Mouse (Mus musculus) adrenal gland, adult 18-20 months (tissue): Measurements from ENCODE around the gene Kirrel2. TPM values are rescaled to one million over a fixed set of nuclear protein-coding genes. Genes with fewer than 3 reads are reported as not detected.

Experiments
- DNase-seq, 2 experiments: peaks; one replicate each; pipeline ENCODE4 v3.0.0; 2021 to 2022; ENCODE audit warnings: low spot score in 2 of 2
- total RNA-seq, 2 experiments: library from RNA; stranded (reverse); gene quantifications; 1 replicate in 1 of 2; 2 replicates in 1 of 2; pipeline ENCODE4 v1.2.3; 2021

The Kirrel2 gene
- total RNA-seq, 2 experiments from 2014 or later: not detected

- no peak for DNase-seq
Measured at GRCm38 (mm10) chr7:30453327-30453726, 4.2 kb downstream of the Kirrel2 start.

- DNase-seq: no peak
Measured at GRCm38 (mm10) chr7:30450241-30450640, 7.2 kb downstream of the Kirrel2 start.

DNA sequence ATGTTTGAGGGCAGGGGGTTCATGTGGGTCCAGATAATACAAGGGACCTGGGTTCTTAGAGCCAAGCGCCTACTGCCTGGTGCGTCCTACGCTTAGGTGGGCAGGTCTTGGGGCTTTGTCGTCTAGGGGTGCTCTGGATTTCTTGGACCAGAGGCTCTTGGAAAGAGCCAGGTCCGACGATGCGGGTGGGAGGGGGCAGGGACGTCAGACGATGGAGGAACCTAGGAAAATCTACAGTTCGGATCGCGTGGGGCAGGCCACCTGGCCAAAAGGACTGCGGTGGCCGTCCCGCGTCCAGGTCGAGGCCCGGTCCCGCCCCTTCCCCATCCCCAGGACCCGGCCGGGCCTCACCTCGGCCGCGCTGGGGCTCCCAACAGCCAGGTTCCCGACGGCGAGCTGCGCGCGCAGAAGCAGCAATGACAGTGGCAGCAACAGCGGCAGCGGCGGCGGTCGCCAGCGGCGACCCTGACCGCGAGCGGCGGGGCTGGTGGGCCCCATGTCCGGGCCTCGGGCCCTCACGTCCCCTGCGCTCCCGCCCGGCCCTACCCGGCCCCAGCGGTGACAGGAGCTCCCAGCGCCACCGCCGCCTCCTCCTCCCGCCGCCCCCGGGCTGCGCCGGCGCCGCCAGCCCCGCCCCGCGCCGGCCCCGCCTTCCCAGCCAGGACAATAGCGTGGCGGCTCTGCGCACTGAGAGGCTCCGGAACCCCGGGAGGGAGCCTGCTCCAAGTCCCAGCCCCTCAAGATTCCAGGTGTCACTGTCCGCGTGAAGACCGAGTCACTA is 12.3 kb downstream of the Kirrel2 start, which contains the start of gene Aplp1:
Gene Aplp1 (minus strand): TSS at position 565 of the 781 bp plus-strand sequence.
- peak; percentile 67 to 73 for DNase-seq

- peak in 1 of 2 experiments; percentile 24 for DNase-seq
Measured at GRCm38 (mm10) chr7:30444154-30444970, 13.1 kb downstream of the Kirrel2 start.

DNA sequence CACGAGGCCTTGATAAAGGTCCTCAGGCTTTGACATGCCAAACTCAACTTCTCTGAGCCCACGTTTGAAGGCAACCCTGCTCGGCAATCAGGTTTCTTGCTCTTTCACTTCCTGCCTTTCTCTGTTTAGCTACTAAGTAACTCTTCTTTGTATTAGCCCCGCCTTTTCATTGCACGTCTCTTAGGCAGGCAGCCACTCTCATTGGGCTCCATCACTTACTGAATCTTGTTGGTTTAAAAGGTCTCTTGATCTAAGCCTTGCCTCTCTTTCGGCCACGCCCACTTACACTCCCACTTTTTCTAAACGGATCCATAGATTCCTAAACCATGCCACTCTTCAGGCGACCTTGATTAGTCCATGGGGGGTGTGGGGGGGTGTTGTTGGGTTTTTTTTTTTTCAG is 13.8 kb downstream of the Kirrel2 start:
- no peak for DNase-seq

DNA sequence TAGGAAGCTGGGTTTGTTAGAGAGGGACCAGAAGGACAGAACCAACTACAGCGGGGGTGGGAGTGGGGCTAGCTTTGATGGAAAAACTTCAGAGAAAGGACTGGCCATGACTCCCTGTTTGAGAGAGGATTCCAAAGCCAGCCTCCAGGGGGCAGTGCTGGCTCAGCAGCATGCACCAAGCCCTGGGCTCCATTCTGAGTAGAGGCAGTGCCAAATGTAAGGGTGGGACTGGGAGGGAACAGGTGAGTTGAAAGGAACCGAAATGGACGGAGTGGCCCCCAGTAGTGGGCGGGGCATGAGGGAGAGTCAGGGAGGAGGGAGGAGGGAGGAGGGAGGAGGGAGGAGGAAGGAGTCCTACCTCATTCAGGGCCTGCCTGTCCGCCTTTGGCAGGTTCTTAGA is 16.8 kb downstream of the Kirrel2 start:
- DNase-seq: peak; percentile 50 to 57

DNA sequence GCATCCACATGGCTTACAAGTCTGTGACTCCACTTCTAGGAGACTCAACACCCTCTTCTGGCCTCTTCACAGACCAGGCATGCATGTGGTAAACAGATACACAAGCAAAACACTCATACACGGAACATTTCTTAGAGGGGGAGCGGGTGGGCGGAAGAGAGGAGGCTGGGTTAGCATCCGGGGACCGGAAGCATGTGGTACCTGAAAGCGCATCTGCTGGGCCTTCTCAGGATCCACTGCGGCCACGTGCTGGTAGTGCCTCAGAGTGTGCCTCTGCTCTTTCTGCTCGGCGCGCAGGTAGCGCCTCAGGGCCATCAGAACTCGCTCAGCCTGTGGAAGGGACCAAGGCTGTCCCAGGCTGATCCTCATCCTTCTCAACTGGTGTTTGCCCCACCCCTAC is 17.8 kb downstream of the Kirrel2 start:
- DNase-seq: no peak

DNA sequence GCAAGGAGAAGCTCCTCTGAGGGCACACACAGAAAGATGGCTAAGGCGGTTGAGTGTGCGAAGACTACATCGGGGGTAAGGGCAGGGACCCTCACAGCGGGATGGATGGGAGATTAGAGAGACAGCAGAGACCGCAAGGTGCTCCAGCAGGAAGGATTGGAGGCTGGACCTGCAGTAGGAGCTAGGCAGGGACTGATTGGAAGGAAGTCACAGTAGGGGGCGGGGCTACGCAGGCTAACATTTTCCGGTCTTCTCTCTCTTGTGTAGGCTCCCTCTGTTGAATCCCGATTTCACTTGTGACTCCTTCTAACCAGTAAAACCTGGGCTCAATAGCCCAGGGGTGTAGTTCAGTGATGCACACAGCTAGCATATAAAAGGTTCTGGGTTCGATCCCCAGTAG is 20.6 kb downstream of the Kirrel2 start:
- no peak for DNase-seq

DNA sequence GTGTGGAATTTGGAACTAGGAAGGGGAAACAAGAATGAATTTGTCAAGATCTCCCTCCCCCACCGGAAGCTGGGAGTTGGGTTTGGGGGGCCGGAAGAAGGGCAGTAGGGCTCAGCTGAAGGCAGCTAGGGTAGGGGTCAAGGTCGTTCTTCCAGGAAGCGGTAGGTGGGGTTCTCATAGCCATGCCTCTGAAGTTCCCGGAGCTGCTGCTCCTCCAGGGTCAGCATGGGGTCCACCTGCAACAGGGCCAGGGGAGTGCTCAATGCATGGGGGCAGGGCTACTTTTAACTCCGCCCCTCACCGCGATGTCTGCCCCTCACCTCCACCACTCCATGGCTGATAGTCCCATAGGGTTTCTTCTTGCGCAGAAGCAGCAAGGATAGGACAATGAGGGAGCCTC is 22.3 kb downstream of the Kirrel2 start:
- no peak for DNase-seq

DNA sequence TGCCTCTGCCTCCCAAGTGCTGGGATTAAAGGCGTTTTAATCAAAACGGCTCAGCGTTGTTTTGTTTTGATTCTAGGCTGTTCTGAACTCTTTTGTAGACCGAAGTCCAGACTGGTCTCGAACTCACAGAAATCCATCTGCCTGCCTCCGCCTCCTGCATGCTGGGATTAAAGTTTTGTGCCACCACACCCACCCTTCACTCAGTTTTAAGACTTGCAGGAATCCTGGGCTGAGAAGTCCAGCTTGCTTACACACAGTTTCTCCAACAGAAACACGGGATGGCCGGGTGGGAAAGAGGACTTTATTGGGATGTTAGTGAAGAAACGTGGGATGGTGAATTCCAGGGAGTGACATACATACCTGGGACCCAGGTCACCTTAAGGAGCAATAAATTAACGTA is 22.8 kb downstream of the Kirrel2 start:
- no peak for DNase-seq

DNA sequence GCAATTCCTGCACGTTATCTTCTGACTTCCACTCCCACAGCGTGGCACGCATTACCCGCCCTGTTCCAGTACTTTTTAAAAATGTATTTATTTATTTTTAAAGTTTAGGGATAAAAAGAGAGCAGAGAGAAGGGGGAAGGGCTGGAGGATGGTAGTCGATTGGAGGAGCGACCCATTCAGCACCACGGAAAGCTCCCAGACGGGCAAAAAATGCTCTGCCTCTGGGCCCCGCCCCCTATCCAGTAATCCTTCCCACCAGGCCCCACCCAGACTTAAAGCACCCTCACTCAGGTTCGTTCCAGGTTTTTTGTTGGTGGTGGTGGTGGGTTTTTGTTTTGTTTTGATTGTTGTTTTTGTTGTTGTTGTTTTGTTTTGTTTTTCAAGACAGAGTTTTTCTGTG is 23.3 kb downstream of the Kirrel2 start:
- peak; percentile 54 to 56 for DNase-seq

DNA sequence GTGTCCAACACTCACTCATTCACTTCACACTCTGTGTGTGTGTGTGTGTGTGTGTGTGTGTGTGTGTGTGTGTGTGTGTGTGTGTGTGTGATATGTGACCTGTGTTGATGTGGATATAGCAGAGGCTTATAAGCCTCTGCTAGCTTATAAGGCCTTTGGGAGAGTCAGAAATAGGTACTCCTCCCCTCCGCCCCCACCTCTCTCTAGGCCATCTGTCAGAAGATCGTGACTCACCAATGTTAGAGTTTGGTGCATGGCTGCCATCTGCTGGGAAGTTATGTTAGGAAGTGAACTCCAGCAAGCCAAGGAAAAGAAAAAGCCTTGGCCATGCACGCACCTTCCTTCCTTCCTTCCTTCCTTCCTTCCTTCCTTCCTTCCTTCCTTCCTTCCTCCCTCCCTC is 25.7 kb downstream of the Kirrel2 start:
- DNase-seq: peak; percentile 46 to 54

- no peak for DNase-seq
Measured at GRCm38 (mm10) chr7:30430191-30430590, 27.3 kb downstream of the Kirrel2 start.

- no peak for DNase-seq
Measured at GRCm38 (mm10) chr7:30429327-30429726, 28.2 kb downstream of the Kirrel2 start.

DNA sequence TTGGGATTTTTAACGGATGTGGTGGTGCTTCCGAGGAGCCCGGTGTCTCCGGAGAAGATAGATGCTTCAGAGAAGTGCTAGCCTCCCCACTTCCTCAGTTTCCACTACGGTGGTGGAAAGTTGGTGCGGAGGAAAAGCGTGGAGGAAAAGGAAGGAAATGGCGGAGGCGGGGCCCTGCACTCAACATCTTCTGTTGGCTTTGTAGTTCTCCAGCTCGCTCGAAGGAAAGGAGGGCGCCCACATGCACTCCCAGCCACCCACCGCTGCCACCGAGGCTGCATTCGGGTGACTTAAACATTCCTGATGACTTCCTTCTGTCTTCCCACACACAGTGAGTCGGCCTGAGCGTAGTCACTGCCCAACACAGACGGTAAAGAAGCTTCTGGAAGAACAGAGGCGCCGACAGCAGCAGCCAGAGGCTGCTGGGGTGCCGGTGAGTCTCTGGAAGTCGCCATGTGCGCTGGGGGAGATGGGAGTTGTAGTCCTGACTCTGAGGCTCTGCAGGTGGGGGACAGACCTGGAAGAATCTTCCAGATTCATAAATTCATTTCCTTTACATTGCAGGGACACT is 34.3 kb downstream of the Kirrel2 start:
- no peak for DNase-seq

GRCm38 (mm10) chr7:30422560-30422959 is 34.9 kb downstream of the Kirrel2 start:
- no peak for DNase-seq

DNA sequence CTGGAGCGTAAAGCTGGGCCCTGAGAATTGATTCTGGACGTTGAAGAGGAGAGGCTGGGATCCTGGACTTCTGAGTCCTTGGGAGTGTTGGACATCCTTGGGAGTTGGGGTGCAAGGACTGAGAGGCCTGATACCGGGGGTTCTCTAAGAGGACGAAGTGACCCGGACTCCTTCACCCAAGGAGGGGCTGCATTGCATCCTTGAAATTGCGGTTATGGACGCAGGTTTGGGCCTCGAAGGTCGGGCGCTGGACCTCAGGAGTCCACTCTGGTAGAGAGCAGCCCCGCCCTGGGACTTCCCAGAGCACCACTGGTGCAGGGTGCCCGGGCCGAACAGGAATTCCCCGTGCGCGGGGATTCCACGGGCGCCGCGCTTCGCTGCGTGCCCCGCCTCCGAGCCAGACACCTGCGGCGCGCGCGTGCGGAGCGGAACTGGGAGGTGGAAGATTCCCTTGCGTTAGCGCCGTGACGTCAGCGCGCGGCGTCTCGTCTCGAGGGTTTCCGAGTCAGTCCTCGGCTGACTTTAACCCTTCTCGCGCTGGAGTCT is 35.5 kb downstream of the Kirrel2 start:
- DNase-seq: peak; percentile 83 to 84

DNA sequence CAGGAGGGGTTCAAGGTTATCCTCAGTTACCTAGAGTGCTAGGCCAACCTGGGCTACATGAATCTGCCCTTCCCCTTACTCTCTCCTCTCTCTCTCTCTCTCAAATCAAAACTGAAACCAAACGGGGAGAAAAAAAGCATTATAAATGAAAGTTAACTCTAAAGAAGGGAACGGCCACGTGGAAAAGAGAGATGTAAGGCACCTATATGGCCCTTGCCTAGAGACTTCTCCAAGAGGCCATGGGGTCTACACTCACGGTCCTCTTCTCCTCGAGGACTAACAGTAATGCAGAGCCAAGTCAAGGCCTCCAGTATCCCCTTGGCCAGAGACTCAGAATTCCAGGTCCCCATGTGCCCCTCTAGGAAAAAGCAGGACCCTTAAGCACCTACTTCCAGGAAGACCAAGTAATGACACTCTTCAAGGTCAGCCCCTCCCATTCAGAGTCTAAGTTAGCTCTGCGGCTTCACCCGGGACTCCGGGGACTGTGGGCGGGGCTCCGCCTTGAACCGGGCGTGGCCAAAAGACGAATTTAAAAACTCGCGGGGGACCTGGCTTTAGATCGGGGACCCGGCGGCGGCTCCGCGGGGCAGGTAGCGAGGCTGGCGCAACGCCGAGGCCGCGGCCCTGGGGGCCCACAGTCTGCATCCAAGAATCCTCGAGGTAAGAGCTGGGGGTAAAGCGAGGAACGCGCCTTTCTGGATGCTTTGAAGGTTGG is 36.2 kb downstream of the Kirrel2 start, which contains the start of gene Nfkbid:
Gene Nfkbid (plus strand): TSS at position 558 of the 715 bp plus-strand sequence.
- DNase-seq: peak; percentile 73 to 77

GRCm38 (mm10) chr7:30420673-30421072 is 36.8 kb downstream of the Kirrel2 start:
- DNase-seq: no peak

DNA sequence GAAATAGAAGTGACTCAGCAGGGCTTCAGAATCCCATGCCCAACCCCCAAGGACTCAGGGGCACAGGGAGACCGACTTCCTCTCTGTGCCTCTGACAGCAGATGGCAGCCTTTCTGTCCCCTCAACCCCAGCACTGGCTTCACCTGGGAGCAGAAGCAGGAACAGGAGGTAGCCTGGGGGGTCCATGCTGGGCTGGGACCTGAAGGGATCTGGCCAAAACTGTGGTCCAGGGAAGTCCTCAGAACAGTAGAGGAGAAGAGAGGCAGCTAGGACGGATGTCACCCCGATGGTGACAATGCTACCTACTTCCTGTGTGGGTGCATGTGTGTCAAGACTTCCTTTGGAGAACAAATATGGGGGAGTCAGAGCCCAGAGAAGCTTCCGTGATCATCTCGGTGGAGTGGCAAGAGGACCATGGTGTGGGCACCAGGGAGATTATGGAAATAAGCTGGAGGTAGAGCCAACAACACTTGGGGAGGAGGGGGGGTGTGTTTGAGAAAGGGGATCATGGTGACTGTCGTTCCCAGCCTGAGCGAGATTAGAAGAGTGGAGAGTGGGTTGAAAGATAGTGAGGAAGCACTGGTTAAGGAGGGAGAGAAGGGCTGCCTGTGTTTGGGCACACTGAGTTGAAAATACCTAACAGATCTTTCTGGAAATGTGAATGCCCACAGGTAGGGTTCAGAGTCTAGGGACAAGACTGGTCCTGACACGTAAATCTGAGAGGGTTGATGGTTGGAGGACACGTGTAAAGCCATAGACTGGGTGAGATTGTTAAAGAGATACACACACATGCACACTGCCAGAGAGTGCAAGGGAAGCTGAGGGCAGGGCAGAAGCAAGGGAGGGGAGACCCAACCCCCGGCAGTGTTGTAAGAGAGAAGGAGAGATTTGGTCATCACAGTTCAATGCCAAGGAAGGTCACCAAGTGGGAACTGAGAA is 37.7 kb downstream of the Kirrel2 start, which contains the start of gene Hcst:
Gene Hcst (minus strand): TSS at position 294 of the 939 bp plus-strand sequence.
- DNase-seq: no peak
